Mouse (Mus musculus): ENCODE results near the gene Hist1h1d. TPM values are rescaled to one million over a fixed set of nuclear protein-coding genes. Genes with fewer than 3 reads are reported as not detected.
A peak's percentile ranks its signal among the peaks of the same experiment; 100 is the strongest.
"Not testable (repeated sequence)": the region's sequence is repeated elsewhere in the genome, so short reads cannot be mapped to it uniquely, and the experiment has no call there.

The Hist1h1d gene
- polyA plus RNA-seq, 1 experiment from 2014 or later = 0.87 TPM

- not testable (repeated sequence) for H3K4me2 ChIP-seq (ENCODE audit: low read depth, low read length, severe bottlenecking); H3K27me3 ChIP-seq (ENCODE audit: control insufficient read depth, insufficient read depth, low read length); H3K9ac ChIP-seq (ENCODE audit: low read length); H3K27ac ChIP-seq (ENCODE audit: low read depth, low read length); ATAC-seq (replicated peaks; ENCODE audit: low FRiP score); H3K9me3 ChIP-seq (ENCODE audit: control insufficient read depth, low read length); DNase-seq (ENCODE audit: low spot score); H3K4me1 ChIP-seq (replicated peaks; ENCODE audit: control insufficient read depth, insufficient read depth, low read length); H3K4me3 ChIP-seq (ENCODE audit: low read depth, low read length); H3K36me3 ChIP-seq (ENCODE audit: control insufficient read depth, insufficient read depth, low read length)
- WGBS = 77% methylated on average over 1 of the region's 1 CpGs
Measured at GRCm38 (mm10) chr13:23539821-23540220, 13.2 kb upstream of the Hist1h1d start.

GRCm38 (mm10) chr13:23541497-23541896 lies 11.6 kb upstream of the Hist1h1d start:
- WGBS = 76% methylated on average over 3 of the region's 3 CpGs
- H3K27me3 ChIP-seq (ENCODE audit: control insufficient read depth, insufficient read depth, low read length) = no peaks in the 10 kb centered on the region
- H3K27ac ChIP-seq (ENCODE audit: low read depth, low read length) = no peak overlapping the region
- H3K36me3 ChIP-seq (ENCODE audit: control insufficient read depth, insufficient read depth, low read length) = no peaks in the 10 kb centered on the region
- ATAC-seq (replicated peaks; ENCODE audit: low FRiP score) (no peak), DNase-seq (ENCODE audit: low spot score) (no peak)
- no peak overlapping the region for H3K4me3 ChIP-seq (ENCODE audit: low read depth, low read length)
- no peak overlapping the region for H3K9ac ChIP-seq (ENCODE audit: low read length)
- H3K4me2 ChIP-seq (ENCODE audit: low read depth, low read length, severe bottlenecking) = no peak overlapping the region
- H3K4me1 ChIP-seq (replicated peaks; ENCODE audit: control insufficient read depth, insufficient read depth, low read length) = no peaks in the 10 kb centered on the region; the same call in none of the 2 replicates
- H3K9me3 ChIP-seq (ENCODE audit: control insufficient read depth, low read length) = no peaks in the 10 kb centered on the region

GRCm38 (mm10) chr13:23542225-23542980 lies 10.7 kb upstream of the Hist1h1d start:
- whole genome bisulfite sequencing = 6% methylated on average over 3 of the region's 3 CpGs
- H3K27me3 ChIP-seq (ENCODE audit: control insufficient read depth, insufficient read depth, low read length); H3K9me3 ChIP-seq (ENCODE audit: control insufficient read depth, low read length); ATAC-seq (replicated peaks; ENCODE audit: low FRiP score); H3K4me1 ChIP-seq (replicated peaks; ENCODE audit: control insufficient read depth, insufficient read depth, low read length); H3K36me3 ChIP-seq (ENCODE audit: control insufficient read depth, insufficient read depth, low read length): not testable (repeated sequence)
- Histone ChIP-seq H3K27ac (ENCODE audit: low read depth, low read length) (peak overlapping the region; percentile 94), H3K4me2 (ENCODE audit: low read depth, low read length, severe bottlenecking) (peak overlapping the region; percentile 53), H3K9ac (ENCODE audit: low read length) (peak overlapping the region; percentile 68), H3K4me3 (ENCODE audit: low read depth, low read length) (peak overlapping the region; percentile 40)
- DNase-seq (ENCODE audit: low spot score) = peak; percentile 41

GRCm38 (mm10) chr13:23542999-23543607 lies 10.0 kb upstream of the Hist1h1d start, which contains the start of gene Hist1h2bh:
Gene Hist1h2bh (minus strand): TSS chr13:23543392.
- DNase-seq (ENCODE audit: low spot score) (peak; percentile 80), ATAC-seq (replicated peaks; ENCODE audit: low FRiP score) (peak; percentile 93)
- under 1% methylated on average over 23 of the region's 42 CpGs for WGBS
- Histone ChIP-seq H3K4me2 (ENCODE audit: low read depth, low read length, severe bottlenecking) (peak within 1 kb of the TSS; percentile 74), H3K4me3 (ENCODE audit: low read depth, low read length) (peak within 1 kb of the TSS; percentile 40), H3K27ac (ENCODE audit: low read depth, low read length) (peak within 1 kb of the TSS; percentile 94), H3K9ac (ENCODE audit: low read length) (peak within 1 kb of the TSS; percentile 68)
- not testable (repeated sequence) for H3K27me3 ChIP-seq (ENCODE audit: control insufficient read depth, insufficient read depth, low read length); H3K4me1 ChIP-seq (replicated peaks; ENCODE audit: control insufficient read depth, insufficient read depth, low read length); H3K9me3 ChIP-seq (ENCODE audit: control insufficient read depth, low read length); H3K36me3 ChIP-seq (ENCODE audit: control insufficient read depth, insufficient read depth, low read length)

- Histone ChIP-seq H3K9me3 (ENCODE audit: control insufficient read depth, low read length) (no peaks in the 10 kb centered on the region), H3K36me3 (ENCODE audit: control insufficient read depth, insufficient read depth, low read length) (no peaks in the 10 kb centered on the region), H3K4me2 (ENCODE audit: low read depth, low read length, severe bottlenecking) (peak within 1 kb of the TSS; percentile 74), H3K9ac (ENCODE audit: low read length) (peak within 1 kb of the TSS; percentile 68), H3K27ac (ENCODE audit: low read depth, low read length) (peak within 1 kb of the TSS; percentile 94), H3K4me3 (ENCODE audit: low read depth, low read length) (peak within 1 kb of the TSS; percentile 40), H3K4me1 (replicated peaks; ENCODE audit: control insufficient read depth, insufficient read depth, low read length) (no peaks in the 10 kb centered on the region), H3K27me3 (ENCODE audit: control insufficient read depth, insufficient read depth, low read length) (no peaks in the 10 kb centered on the region)
- ATAC-seq (replicated peaks; ENCODE audit: low FRiP score) (peak; percentile 94), DNase-seq (ENCODE audit: low spot score) (peak; percentile 79)
- under 1% methylated on average over 24 of the region's 45 CpGs for WGBS
Measured at GRCm38 (mm10) chr13:23543965-23544786, 8.9 kb upstream of the Hist1h1d start, which contains the start of gene Hist1h3f. Gene Hist1h3f (plus strand): TSS chr13:23544052.

GRCm38 (mm10) chr13:23544787-23545120 lies 8.3 kb upstream of the Hist1h1d start:
- H3K27ac ChIP-seq (ENCODE audit: low read depth, low read length); H3K27me3 ChIP-seq (ENCODE audit: control insufficient read depth, insufficient read depth, low read length); ATAC-seq (replicated peaks; ENCODE audit: low FRiP score); H3K9me3 ChIP-seq (ENCODE audit: control insufficient read depth, low read length); H3K36me3 ChIP-seq (ENCODE audit: control insufficient read depth, insufficient read depth, low read length); DNase-seq (ENCODE audit: low spot score); H3K4me1 ChIP-seq (replicated peaks; ENCODE audit: control insufficient read depth, insufficient read depth, low read length): not testable (repeated sequence)
- peak overlapping the region; percentile 37 for H3K4me3 ChIP-seq (ENCODE audit: low read depth, low read length)
- peak overlapping the region; percentile 38; the same call in 1 of the 2 replicates for H3K4me2 ChIP-seq (ENCODE audit: low read depth, low read length, severe bottlenecking)
- WGBS = 0% methylated on average over 11 of the region's 14 CpGs
- peak overlapping the region; percentile 64 for H3K9ac ChIP-seq (ENCODE audit: low read length)

GRCm38 (mm10) chr13:23546694-23547093 lies 6.4 kb upstream of the Hist1h1d start:
- H3K4me3 ChIP-seq (ENCODE audit: low read depth, low read length) = no peak overlapping the region
- ATAC-seq (replicated peaks; ENCODE audit: low FRiP score) = no peak
- no peaks in the 10 kb centered on the region for H3K36me3 ChIP-seq (ENCODE audit: control insufficient read depth, insufficient read depth, low read length)
- no peaks in the 10 kb centered on the region for H3K27me3 ChIP-seq (ENCODE audit: control insufficient read depth, insufficient read depth, low read length)
- WGBS = 87% methylated on average over 5 of the region's 5 CpGs
- H3K4me2 ChIP-seq (ENCODE audit: low read depth, low read length, severe bottlenecking) = no peak overlapping the region
- H3K9ac ChIP-seq (ENCODE audit: low read length) = no peak overlapping the region
- DNase-seq (ENCODE audit: low spot score) = no peak
- peak overlapping the region; percentile 62 for H3K27ac ChIP-seq (ENCODE audit: low read depth, low read length)
- no peaks in the 10 kb centered on the region for H3K9me3 ChIP-seq (ENCODE audit: control insufficient read depth, low read length)
- H3K4me1 ChIP-seq (replicated peaks; ENCODE audit: control insufficient read depth, insufficient read depth, low read length) = no peaks in the 10 kb centered on the region

GRCm38 (mm10) chr13:23550761-23551145 lies 2.3 kb upstream of the Hist1h1d start:
- H3K27ac ChIP-seq (ENCODE audit: low read depth, low read length) = peak overlapping the region; percentile 93
- DNase-seq (ENCODE audit: low spot score) (no peak), ATAC-seq (replicated peaks; ENCODE audit: low FRiP score) (no peak)
- 8% methylated on average over 3 of the region's 3 CpGs for WGBS
- peak overlapping the region; percentile 55 for H3K4me2 ChIP-seq (ENCODE audit: low read depth, low read length, severe bottlenecking)
- no peaks in the 10 kb centered on the region for H3K4me1 ChIP-seq (replicated peaks; ENCODE audit: control insufficient read depth, insufficient read depth, low read length)
- H3K4me3 ChIP-seq (ENCODE audit: low read depth, low read length) = peak overlapping the region; percentile 36
- no peaks in the 10 kb centered on the region for H3K27me3 ChIP-seq (ENCODE audit: control insufficient read depth, insufficient read depth, low read length)
- no peaks in the 10 kb centered on the region for H3K9me3 ChIP-seq (ENCODE audit: control insufficient read depth, low read length)
- H3K9ac ChIP-seq (ENCODE audit: low read length) = peak overlapping the region; percentile 71
- H3K36me3 ChIP-seq (ENCODE audit: control insufficient read depth, insufficient read depth, low read length) = no peaks in the 10 kb centered on the region
